Mouse (Mus musculus): ENCODE results near the gene Lrrc74a. TPM values are rescaled to one million over a fixed set of nuclear protein-coding genes. Genes with fewer than 3 reads are reported as not detected.
A peak's percentile ranks its signal among the peaks of the same experiment; 100 is the strongest.

Gene Lrrc74a
- polyA plus RNA-seq, 1 experiment from 2014 or later: not detected

DNA sequence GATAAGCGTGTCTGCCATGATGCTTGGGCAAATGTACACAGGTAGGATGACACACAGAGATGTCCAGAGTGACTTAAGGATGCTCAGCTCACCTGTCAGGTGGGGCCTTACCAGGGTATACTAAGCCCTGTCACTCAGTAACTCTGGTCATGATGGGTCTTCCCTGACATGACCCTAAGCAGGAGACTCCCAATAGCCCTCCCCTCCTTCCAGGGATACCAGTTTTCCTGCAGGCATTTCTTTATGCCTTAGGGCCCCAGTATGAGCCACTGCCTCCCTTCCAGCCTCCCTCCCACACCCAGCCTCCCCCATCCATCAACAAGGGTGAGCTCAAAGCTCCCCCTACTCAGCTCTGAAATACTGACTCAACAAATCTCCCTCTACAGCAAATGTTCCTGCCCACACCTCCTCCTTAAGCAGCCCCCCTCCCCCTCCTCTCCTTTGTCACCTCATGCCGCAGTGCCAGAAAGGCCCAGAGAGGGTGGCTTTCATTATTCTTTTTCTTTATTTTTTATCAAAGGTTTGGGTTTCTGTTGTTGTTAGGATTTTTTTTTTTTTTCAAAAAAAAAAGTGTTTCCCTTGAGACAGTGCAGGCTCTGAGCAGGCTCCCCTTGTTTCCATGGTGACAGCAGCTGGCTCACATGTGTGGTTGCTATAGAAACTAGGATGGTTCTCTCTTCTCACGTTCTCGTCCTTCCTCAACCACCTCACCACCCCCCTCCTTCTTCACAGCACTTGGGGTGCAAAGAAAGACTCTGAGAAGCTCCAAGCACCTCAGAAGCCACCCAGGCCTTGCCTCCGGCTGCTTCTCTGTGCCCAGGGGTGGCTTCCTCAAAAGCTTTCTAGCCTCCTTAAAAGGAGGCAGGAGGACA is 73.0 kb downstream of the Lrrc74a start:
- Histone ChIP-seq H3K9me3 (no peaks in the 10 kb centered on the region), H3K4me2 (no peak overlapping the region), H3K4me1 (peaks cover 93% of the 10 kb centered on the region), H3K27me3 (replicated peaks) (no peaks in the 10 kb centered on the region), H3K27ac (replicated peaks) (no peak overlapping the region; the same call in 1 of the 2 replicates), H3K9ac (no peak overlapping the region), H3K36me3 (no peaks in the 10 kb centered on the region), H3K4me3 (no peak overlapping the region)
- ATAC-seq (ENCODE audit: extremely low read depth, insufficient number of reproducible peaks, low FRiP score, low TSS enrichment): no peak
- WGBS: 42% methylated on average over 5 of the region's 5 CpGs

- Histone ChIP-seq H3K9me3 (no peaks in the 10 kb centered on the region), H3K4me2 (no peak overlapping the region), H3K36me3 (no peaks in the 10 kb centered on the region), H3K4me1 (peaks cover 91% of the 10 kb centered on the region), H3K27me3 (replicated peaks) (no peaks in the 10 kb centered on the region), H3K4me3 (no peak overlapping the region), H3K9ac (no peak overlapping the region), H3K27ac (replicated peaks) (no peak overlapping the region; the same call in 1 of the 2 replicates)
- no peak for ATAC-seq (ENCODE audit: extremely low read depth, insufficient number of reproducible peaks, low FRiP score, low TSS enrichment)
- 61% methylated on average over 4 of the region's 4 CpGs for WGBS
These were observed 73.6 kb downstream of the Lrrc74a start for GRCm38 (mm10) chr12:86807795-86808128.

GRCm38 (mm10) chr12:86808856-86809255 is 74.7 kb downstream of the Lrrc74a start:
- no peak overlapping the region for H3K4me3 ChIP-seq
- 66% methylated on average over 4 of the region's 4 CpGs for WGBS
- H3K27ac ChIP-seq (replicated peaks): peak overlapping the region; percentile 55; the same call in 1 of the 2 replicates
- H3K9me3 ChIP-seq: no peaks in the 10 kb centered on the region
- no peaks in the 10 kb centered on the region for H3K36me3 ChIP-seq
- H3K9ac ChIP-seq: no peak overlapping the region; the same call in 1 of the 2 replicates
- H3K27me3 ChIP-seq (replicated peaks): no peaks in the 10 kb centered on the region
- peaks cover 84% of the 10 kb centered on the region for H3K4me1 ChIP-seq
- ATAC-seq (ENCODE audit: extremely low read depth, insufficient number of reproducible peaks, low FRiP score, low TSS enrichment): no peak
- no peak overlapping the region for H3K4me2 ChIP-seq

DNA sequence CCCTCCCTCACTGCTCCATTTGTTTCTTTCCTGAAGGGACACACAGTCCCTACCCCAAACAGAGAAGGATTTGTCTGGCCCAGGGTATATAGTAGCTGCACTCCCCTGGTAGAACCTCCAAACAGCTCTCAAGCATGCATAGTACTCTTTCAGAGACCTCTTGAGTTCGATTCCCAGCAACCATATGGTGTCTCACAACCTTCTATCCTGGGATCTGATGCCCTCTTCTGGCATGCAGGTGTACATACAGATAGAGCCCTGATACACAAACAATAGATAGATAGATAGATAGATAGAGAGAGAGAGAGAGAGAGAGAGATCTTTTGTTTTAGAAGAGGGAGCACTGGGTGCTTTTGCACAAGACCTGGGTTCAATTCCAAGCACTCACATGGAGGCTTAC is 75.9 kb downstream of the Lrrc74a start:
- Histone ChIP-seq H3K9me3 (no peaks in the 10 kb centered on the region), H3K27ac (replicated peaks) (peak overlapping the region; percentile 81), H3K36me3 (no peaks in the 10 kb centered on the region), H3K4me3 (no peak overlapping the region), H3K9ac (no peak overlapping the region), H3K4me1 (peaks cover 75% of the 10 kb centered on the region), H3K4me2 (no peak overlapping the region), H3K27me3 (replicated peaks) (no peaks in the 10 kb centered on the region)
- 70% methylated on average over 1 of the region's 1 CpGs for WGBS
- no peak for ATAC-seq (ENCODE audit: extremely low read depth, insufficient number of reproducible peaks, low FRiP score, low TSS enrichment)

DNA sequence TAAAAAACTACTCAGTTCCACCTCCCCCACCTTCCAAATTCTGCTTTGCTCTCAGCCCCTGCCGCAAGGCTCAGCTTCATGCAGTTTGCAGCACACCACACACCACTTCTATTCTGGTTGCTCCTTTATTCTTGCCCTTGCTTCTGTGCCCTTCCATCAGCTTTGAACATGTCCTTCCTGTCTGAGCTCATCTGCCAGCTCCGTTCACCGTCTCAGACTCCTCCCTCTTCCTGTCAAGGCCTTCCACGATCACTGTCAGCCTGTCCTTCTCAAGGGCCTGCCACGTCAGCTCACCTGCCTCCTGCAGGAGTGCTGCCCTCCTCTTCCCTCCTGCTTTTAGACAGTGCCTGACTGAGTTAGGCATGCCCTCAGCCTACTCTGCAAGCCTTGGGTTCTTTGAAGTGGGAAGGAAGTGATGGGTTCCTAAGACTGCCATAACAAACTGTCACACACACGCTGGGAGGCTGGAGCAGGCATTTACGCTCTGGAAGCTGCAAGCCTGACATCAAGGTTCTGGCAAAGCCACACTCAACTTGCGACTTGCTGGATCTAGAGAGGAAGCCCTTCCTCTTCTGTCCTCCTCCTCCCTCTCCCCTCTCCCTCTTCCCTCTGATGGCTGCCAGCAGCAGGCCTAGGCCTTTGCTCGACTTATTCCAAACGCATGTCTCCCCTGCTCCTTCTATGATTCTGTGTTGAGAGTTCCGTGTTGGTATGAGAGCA is 76.7 kb downstream of the Lrrc74a start:
- Histone ChIP-seq H3K4me2 (peak overlapping the region; percentile 9; the same call in 1 of the 2 replicates), H3K36me3 (no peaks in the 10 kb centered on the region), H3K9ac (peak overlapping the region; percentile 56), H3K4me1 (peaks cover 75% of the 10 kb centered on the region), H3K9me3 (no peaks in the 10 kb centered on the region), H3K27ac (replicated peaks) (peak overlapping the region; percentile 81), H3K27me3 (replicated peaks) (no peaks in the 10 kb centered on the region), H3K4me3 (no peak overlapping the region)
- ATAC-seq (ENCODE audit: extremely low read depth, insufficient number of reproducible peaks, low FRiP score, low TSS enrichment): no peak
- 27% methylated on average over 11 of the region's 11 CpGs for WGBS

GRCm38 (mm10) chr12:86812782-86813181 is 78.6 kb downstream of the Lrrc74a start:
- Histone ChIP-seq H3K9ac (peak overlapping the region; percentile 50), H3K4me1 (peaks cover 75% of the 10 kb centered on the region), H3K27ac (replicated peaks) (peak overlapping the region; percentile 42; the same call in 1 of the 2 replicates), H3K27me3 (replicated peaks) (no peaks in the 10 kb centered on the region), H3K4me3 (no peak overlapping the region), H3K4me2 (no peak overlapping the region), H3K9me3 (no peaks in the 10 kb centered on the region), H3K36me3 (no peaks in the 10 kb centered on the region)
- WGBS: 53% methylated on average over 3 of the region's 3 CpGs
- ATAC-seq (ENCODE audit: extremely low read depth, insufficient number of reproducible peaks, low FRiP score, low TSS enrichment): no peak

Other genes starting within 250 kb of the Lrrc74a start
- gene Vash1, start 55.7 kb upstream of the Lrrc74a start, polyA plus RNA-seq (2015; fragmentation: Nextera tagmentation; extraction: Ambion mirVana): 9.3 and 9.8 TPM in 2 replicates
- 9.6 TPM in 2 replicates for gene Angel1, start 7.9 kb upstream of the Lrrc74a start, polyA plus RNA-seq (2015; fragmentation: Nextera tagmentation; extraction: Ambion mirVana)
- gene Irf2bpl, start 150.4 kb downstream of the Lrrc74a start, polyA plus RNA-seq (2015; fragmentation: Nextera tagmentation; extraction: Ambion mirVana): 32.7 and 34.1 TPM in 2 replicates
- gene Cipc, start 212.7 kb downstream of the Lrrc74a start, polyA plus RNA-seq (2015; fragmentation: Nextera tagmentation; extraction: Ambion mirVana): 18.4 and 21.3 TPM in 2 replicates